Mouse (Mus musculus) kidney, adult 18-20 months (tissue): ENCODE data around the gene Sparcl1.
A peak's percentile ranks its signal among the peaks of the same experiment; 100 is the strongest.

Experiments used
- DNase-seq: peaks from one replicate; pipeline ENCODE4 v3.0.0; 2021

The Sparcl1 gene

GRCm38 (mm10) chr5:104113491-104114172 lies at the start of gene Sparcl1:
TSS of gene Sparcl1 (minus strand) at chr5:104113733.
- no peak for DNase-seq

- peak; percentile 49 for DNase-seq
Observed at GRCm38 (mm10) chr5:104161390-104161789, 47.9 kb upstream of the Sparcl1 start.

GRCm38 (mm10) chr5:104160581-104160980 lies 47.0 kb upstream of the Sparcl1 start:
- no peak for DNase-seq

GRCm38 (mm10) chr5:104158332-104159052 lies 45.0 kb upstream of the Sparcl1 start:
- DNase-seq, result peak; percentile 39

GRCm38 (mm10) chr5:104157701-104158100 lies 44.2 kb upstream of the Sparcl1 start:
- no peak for DNase-seq

- DNase-seq, result no peak
Observed at GRCm38 (mm10) chr5:104150196-104150595, 36.7 kb upstream of the Sparcl1 start.

- peak; percentile 46 for DNase-seq
Observed at GRCm38 (mm10) chr5:104149349-104149748, 35.8 kb upstream of the Sparcl1 start.

GRCm38 (mm10) chr5:104144057-104144456 lies 30.5 kb upstream of the Sparcl1 start:
- DNase-seq, result no peak

GRCm38 (mm10) chr5:104141067-104141466 lies 27.5 kb upstream of the Sparcl1 start:
- DNase-seq, result no peak

GRCm38 (mm10) chr5:104137920-104138541 lies 24.5 kb upstream of the Sparcl1 start:
- no peak for DNase-seq

GRCm38 (mm10) chr5:104133752-104134151 lies 20.2 kb upstream of the Sparcl1 start:
- DNase-seq, result no peak

- peak; percentile 50 for DNase-seq
Observed at GRCm38 (mm10) chr5:104131544-104131943, 18.0 kb upstream of the Sparcl1 start.

- no peak for DNase-seq
Observed at GRCm38 (mm10) chr5:104130891-104131290, 17.4 kb upstream of the Sparcl1 start.

GRCm38 (mm10) chr5:104128281-104129031 lies 14.9 kb upstream of the Sparcl1 start:
- DNase-seq, result no peak

- no peak for DNase-seq
Observed at GRCm38 (mm10) chr5:104127351-104127750, 13.8 kb upstream of the Sparcl1 start.

- DNase-seq, result no peak
Observed at GRCm38 (mm10) chr5:104126561-104127320, 13.2 kb upstream of the Sparcl1 start.

- DNase-seq, result no peak
Observed at GRCm38 (mm10) chr5:104124016-104124658, 10.6 kb upstream of the Sparcl1 start.

- no peak for DNase-seq
Observed at GRCm38 (mm10) chr5:104115890-104116289, 2.4 kb upstream of the Sparcl1 start.

- DNase-seq, result peak; percentile 71
Observed at GRCm38 (mm10) chr5:104115118-104115517, 1.6 kb upstream of the Sparcl1 start.

- no peak for DNase-seq
Observed at GRCm38 (mm10) chr5:104112511-104112910, 1.0 kb downstream of the Sparcl1 start.

GRCm38 (mm10) chr5:104112016-104112415 lies 1.5 kb downstream of the Sparcl1 start:
- no peak for DNase-seq
